Mouse (Mus musculus) kidney, adult 2 months (tissue): ENCODE measurements at regions not wholly inside any gene's neighbourhood (a gene's known extent, or its start where the extent isn't known, plus 50 kb on each side); places are given as distances from the start of the nearest gene placed in this dataset.
A peak's percentile ranks its signal among the peaks of the same experiment; 100 is the strongest.
"Not testable (repeated sequence)": the region's sequence is repeated elsewhere in the genome, so short reads cannot be mapped to it uniquely, and the experiment has no call there.

ENCODE experiments used
- DNase-seq: peaks from one replicate; pipeline ENCODE4 v3.0.0; 2021
- H3K27ac ChIP-seq: fragments of 200-500 bp; 2 replicates; pipeline ENCODE4 v1.5.1; 2012; ENCODE audit warnings: low read depth, low read length, control low read depth, inconsistent platforms; ENCODE audit not compliant: insufficient read depth
- H3K27me3 ChIP-seq: fragments of 200-500 bp; replicated peaks from 2 replicates; pipeline ENCODE4 v1.6.1; 2012; ENCODE audit warnings: mild to moderate bottlenecking, moderate library complexity, low read length, inconsistent platforms; ENCODE audit not compliant: control insufficient read depth, insufficient read depth
- H3K36me3 ChIP-seq: fragments of 200-500 bp; 2 replicates; pipeline ENCODE4 v1.6.1; 2012; ENCODE audit warnings: mild to moderate bottlenecking, moderate library complexity, low read length, inconsistent platforms; ENCODE audit not compliant: control insufficient read depth, insufficient read depth
- H3K4me1 ChIP-seq: fragments of 200-500 bp; 2 replicates; pipeline ENCODE4 v1.6.1; 2011; ENCODE audit warnings: low read length; ENCODE audit not compliant: control insufficient read depth, insufficient read depth
- H3K4me3 ChIP-seq: fragments of 200-500 bp; 2 replicates; pipeline ENCODE4 v1.5.1; 2011; ENCODE audit warnings: mild to moderate bottlenecking, low read depth, low read length, control low read depth; ENCODE audit not compliant: insufficient read depth
- WGBS: fragments of 180-500 bp; shearing (Covaris S2); methylation state at CpG from one replicate; pipeline ENCODE4 v1.1.7; 2018; 5-methylcytosine and 5-hydroxymethylcytosine counted together

DNA sequence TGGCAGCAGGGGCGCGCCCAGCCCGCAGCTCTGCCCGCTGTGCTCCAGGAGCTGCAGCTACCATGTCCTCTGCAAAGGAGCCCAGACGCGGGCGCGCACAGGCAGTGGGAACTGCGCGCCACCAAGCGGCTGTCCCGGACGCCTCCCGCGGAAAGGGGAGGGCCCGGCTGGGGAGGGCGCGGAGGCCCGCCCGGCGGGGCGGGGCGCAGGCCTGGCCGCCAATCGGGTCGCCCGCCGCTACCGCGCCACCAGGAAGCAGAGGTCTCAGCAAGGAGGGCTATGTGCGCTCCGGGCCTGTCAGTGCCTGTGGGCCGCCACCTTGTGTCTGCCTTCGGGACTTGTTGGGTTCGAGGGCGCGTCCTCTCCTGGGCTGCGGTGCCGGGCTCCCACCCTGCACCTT, 367.0 kb upstream of the Ywhaq start:
- peak overlapping the region; percentile 5; the same call in 1 of the 2 replicates for H3K4me3 ChIP-seq
- 2% methylated on average over 31 of the region's 39 CpGs for WGBS
- not testable (repeated sequence) for H3K27ac ChIP-seq, H3K36me3 ChIP-seq, H3K27me3 ChIP-seq, H3K4me1 ChIP-seq
- peak; percentile 48 for DNase-seq

DNA sequence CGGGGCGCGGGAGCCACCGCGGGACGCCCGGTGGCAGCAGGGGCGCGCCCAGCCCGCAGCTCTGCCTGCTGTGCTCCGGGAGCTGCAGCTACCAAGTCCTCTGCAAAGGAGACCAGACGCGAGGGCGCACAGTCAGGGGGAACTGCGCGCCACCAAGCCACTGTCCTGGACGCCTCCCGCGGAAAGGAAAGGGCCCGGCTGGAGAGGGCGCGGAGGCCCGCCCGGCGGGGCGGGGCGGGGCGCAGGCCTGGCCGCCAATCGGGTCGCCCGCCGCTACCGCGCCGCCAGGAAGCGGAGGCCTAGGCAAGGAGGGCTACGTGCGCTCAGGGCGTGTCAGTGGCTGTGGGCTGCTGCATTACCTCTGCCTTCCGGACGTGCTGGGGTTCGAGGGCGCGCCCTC, 361.3 kb upstream of the Ywhaq start:
- WGBS: 5% methylated on average over 35 of the region's 45 CpGs
- not testable (repeated sequence) for H3K27ac ChIP-seq, H3K4me3 ChIP-seq, H3K4me1 ChIP-seq, H3K27me3 ChIP-seq, H3K36me3 ChIP-seq, DNase-seq

- not testable (repeated sequence) for DNase-seq, H3K36me3 ChIP-seq
- 28% methylated on average over 46 of the region's 50 CpGs for WGBS
Observed at GRCm38 (mm10) chr12:21778308-21778707, 360.9 kb upstream of the Ywhaq start.

DNA sequence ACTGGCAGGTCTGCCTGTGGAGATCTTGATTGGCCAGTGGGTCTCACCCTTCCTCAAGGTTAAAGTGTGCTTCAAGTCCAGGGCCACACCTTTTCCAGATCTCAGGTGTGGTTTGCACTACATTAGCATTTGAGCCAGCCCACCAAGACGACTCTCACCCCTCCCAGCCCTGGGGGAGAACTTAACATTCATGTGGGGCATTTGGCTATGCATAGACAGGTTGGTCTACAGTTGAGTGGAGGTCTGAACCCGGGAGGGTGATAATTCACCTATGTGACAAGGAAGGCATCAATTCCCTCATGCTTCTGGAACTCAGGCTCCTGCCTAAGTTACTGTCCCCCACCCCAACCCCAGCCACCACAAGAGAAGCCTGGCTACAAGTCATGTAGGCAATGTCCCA, 350.3 kb upstream of the Ywhaq start:
- not testable (repeated sequence) for H3K27me3 ChIP-seq, H3K27ac ChIP-seq, H3K36me3 ChIP-seq, H3K4me3 ChIP-seq, H3K4me1 ChIP-seq, DNase-seq
- WGBS: 75% methylated on average over 2 of the region's 2 CpGs

More at GRCm38 (mm10) chr12:21778308-21778707, 360.9 kb upstream of the Ywhaq start:
- not testable (repeated sequence) for H3K4me3 ChIP-seq, H3K27ac ChIP-seq, H3K27me3 ChIP-seq, H3K4me1 ChIP-seq
